Mouse (Mus musculus) forebrain, embryonic 10.5 days (tissue): ENCODE results near the gene Itln1. TPM values are rescaled to one million over a fixed set of nuclear protein-coding genes. Genes with fewer than 3 reads are reported as not detected.
A peak's percentile ranks its signal among the peaks of the same experiment; 100 is the strongest.

ENCODE experiments used
- DNase-seq: peaks from one replicate; pipeline ENCODE4 v3.0.0-alpha.2; 2017; ENCODE audit warnings: low spot score; ENCODE audit errors: extremely low spot score
- H3K27ac ChIP-seq: fragments of 300-500 bp; sonication (generic); 2 replicates; pipeline ENCODE4 v1.5.1; 2016; ENCODE audit warnings: mild to moderate bottlenecking
- H3K27me3 ChIP-seq: fragments of 300-500 bp; sonication (generic); 2 replicates; pipeline ENCODE4 v1.6.1; 2016; ENCODE audit warnings: mild to moderate bottlenecking; ENCODE audit not compliant: poor library complexity, severe bottlenecking
- H3K36me3 ChIP-seq: fragments of 300-500 bp; sonication (generic); replicated peaks from 2 replicates; pipeline ENCODE4 v1.6.1; 2016; ENCODE audit warnings: mild to moderate bottlenecking, moderate library complexity
- H3K4me1 ChIP-seq: fragments of 300-500 bp; sonication (generic); 2 replicates; pipeline ENCODE4 v1.6.1; 2016
- H3K4me3 ChIP-seq: fragments of 300-500 bp; sonication (generic); 2 replicates; pipeline ENCODE4 v1.5.1; 2016; ENCODE audit warnings: mild to moderate bottlenecking, moderate library complexity
- H3K9me3 ChIP-seq: fragments of 300-500 bp; sonication (generic); 2 replicates; pipeline ENCODE4 v1.6.1; 2016; ENCODE audit warnings: mild to moderate bottlenecking, moderate library complexity
- WGBS: fragments of 180-500 bp; shearing (Covaris S2); methylation state at CpG from one replicate; pipeline ENCODE4 v1.1.7; 2016; 5-methylcytosine and 5-hydroxymethylcytosine counted together
- polyA plus RNA-seq: library from polyadenylated mRNA; unstranded; fragments of >200 nt; fragmentation: Nextera tagmentation; extraction: Ambion mirVana; gene quantifications from 2 replicates; pipeline ENCODE4 v1.2.1, GENCODE M21; 2016

Itln1 gene
- polyA plus RNA-seq: not detected in 2 replicates

GRCm38 (mm10) chr1:171535194-171535593, at the start of gene Itln1:
Gene Itln1, minus strand, starts transcription at chr1:171535294.
- Histone ChIP-seq H3K4me3 (no peak within 1 kb of the TSS), H3K27me3 (no peaks in the 10 kb centered on the region), H3K36me3 (no peaks in the 10 kb centered on the region), H3K4me1 (no peaks in the 10 kb centered on the region), H3K9me3 (peaks cover 18% of the 10 kb centered on the region), H3K27ac (no peak within 1 kb of the TSS)
- WGBS: 97% methylated on average over 1 of the region's 1 CpGs
- DNase-seq: no peak

DNA sequence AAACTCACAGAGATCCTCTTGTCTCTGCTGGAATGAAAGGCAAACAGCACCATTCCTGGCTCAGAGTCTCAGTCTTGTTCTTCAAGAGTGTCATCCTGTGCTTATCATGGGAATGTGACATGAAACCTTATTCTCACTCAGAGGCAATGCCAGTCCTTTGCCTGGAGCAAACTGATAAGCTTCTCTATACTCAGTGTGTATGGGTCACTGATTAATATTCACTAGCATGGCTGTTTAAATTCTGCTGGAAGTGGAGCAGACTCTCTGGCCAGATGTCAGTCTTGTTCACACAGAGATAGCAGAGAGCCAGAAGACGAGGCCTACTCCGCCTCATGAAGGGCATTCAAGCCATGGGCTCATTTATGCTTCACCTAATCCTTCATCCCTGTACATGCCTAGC, 49.5 kb upstream of the Itln1 start:
- Histone ChIP-seq H3K4me3 (no peak overlapping the region), H3K9me3 (no peaks in the 10 kb centered on the region), H3K27ac (no peak overlapping the region), H3K27me3 (no peaks in the 10 kb centered on the region), H3K4me1 (no peaks in the 10 kb centered on the region), H3K36me3 (no peaks in the 10 kb centered on the region)
- 82% methylated on average over 2 of the region's 2 CpGs for WGBS
- DNase-seq: no peak

DNA sequence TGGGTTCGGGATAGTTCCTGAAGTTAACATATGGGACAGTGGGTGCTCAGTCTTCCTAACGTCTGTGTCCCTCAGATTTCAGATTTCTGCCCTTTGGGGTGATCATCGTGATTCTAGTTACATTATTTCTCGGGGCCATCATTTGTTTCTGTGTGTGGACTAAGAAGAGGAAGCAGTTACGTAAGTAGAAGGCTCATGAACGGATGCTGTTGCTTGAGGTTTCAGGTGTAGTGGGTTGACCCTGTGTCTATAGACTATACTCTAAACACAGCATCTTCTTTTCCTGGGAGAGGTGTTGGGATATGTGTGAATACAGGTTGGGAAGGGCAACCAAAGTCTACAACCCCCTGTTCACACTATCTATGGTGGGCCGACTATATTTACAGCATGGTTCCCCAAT, 42.1 kb upstream of the Itln1 start:
- no peak for DNase-seq
- Histone ChIP-seq H3K27me3 (no peaks in the 10 kb centered on the region), H3K4me3 (no peak overlapping the region), H3K27ac (no peak overlapping the region), H3K9me3 (no peaks in the 10 kb centered on the region), H3K4me1 (no peaks in the 10 kb centered on the region), H3K36me3 (no peaks in the 10 kb centered on the region)
- WGBS: 85% methylated on average over 7 of the region's 7 CpGs

DNA sequence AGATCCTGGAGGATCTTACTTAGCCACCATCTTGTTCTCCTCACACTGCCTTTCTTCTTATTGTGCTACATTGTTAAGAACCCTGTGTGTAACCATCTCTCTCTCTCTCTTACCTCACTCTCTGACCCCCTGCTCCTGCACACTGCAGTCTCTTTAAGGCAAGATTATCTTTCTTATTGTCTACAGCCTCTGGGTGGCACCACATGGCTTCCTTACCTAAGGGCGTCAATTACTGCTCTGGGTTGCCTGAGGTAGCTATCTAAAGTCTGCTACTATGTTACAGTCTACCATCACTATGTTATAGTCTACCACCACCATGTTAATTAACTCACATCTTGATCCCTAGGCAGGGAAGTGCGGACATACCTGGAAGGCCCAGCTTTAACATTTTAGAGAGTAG, 33.3 kb upstream of the Itln1 start:
- no peak overlapping the region for H3K27ac ChIP-seq
- no peaks in the 10 kb centered on the region for H3K9me3 ChIP-seq
- H3K4me1 ChIP-seq: no peaks in the 10 kb centered on the region
- no peak overlapping the region for H3K4me3 ChIP-seq
- 60% methylated on average over 2 of the region's 2 CpGs for WGBS
- H3K36me3 ChIP-seq: no peaks in the 10 kb centered on the region
- DNase-seq: no peak
- no peaks in the 10 kb centered on the region for H3K27me3 ChIP-seq

DNA sequence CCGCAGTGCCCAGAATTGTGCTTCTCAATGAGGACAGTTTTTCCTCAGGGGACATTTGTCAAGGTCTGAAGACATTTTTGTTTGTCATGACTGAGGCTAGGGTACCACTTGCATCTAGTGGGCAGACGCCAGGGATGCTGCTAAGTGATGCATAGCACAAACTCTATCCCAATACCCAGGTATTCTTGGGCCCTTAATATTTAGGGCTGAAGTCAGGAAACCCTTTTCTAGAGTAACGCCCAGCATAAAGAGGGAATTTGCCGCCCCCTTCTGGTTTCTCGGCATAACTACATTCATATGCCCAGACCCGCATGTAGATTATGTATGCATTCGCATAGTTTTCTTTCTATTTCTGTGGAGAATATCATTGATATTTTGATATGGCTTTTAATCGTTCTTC, 31.7 kb upstream of the Itln1 start:
- Histone ChIP-seq H3K27me3 (no peaks in the 10 kb centered on the region), H3K36me3 (no peaks in the 10 kb centered on the region), H3K4me1 (peaks cover 4% of the 10 kb centered on the region), H3K27ac (no peak overlapping the region), H3K9me3 (no peaks in the 10 kb centered on the region), H3K4me3 (no peak overlapping the region)
- WGBS: 29% methylated on average over 8 of the region's 8 CpGs
- DNase-seq: peak; percentile 46

GRCm38 (mm10) chr1:171565888-171566287, 30.8 kb upstream of the Itln1 start:
- Histone ChIP-seq H3K4me3 (no peak overlapping the region), H3K27me3 (no peaks in the 10 kb centered on the region), H3K36me3 (no peaks in the 10 kb centered on the region), H3K9me3 (no peaks in the 10 kb centered on the region), H3K4me1 (peaks cover 13% of the 10 kb centered on the region), H3K27ac (no peak overlapping the region)
- no peak for DNase-seq
- WGBS: 77% methylated on average over 4 of the region's 4 CpGs

- WGBS: 54% methylated on average over 3 of the region's 3 CpGs
- Histone ChIP-seq H3K4me1 (peaks cover 13% of the 10 kb centered on the region), H3K27me3 (no peaks in the 10 kb centered on the region), H3K27ac (no peak overlapping the region), H3K4me3 (no peak overlapping the region), H3K9me3 (no peaks in the 10 kb centered on the region), H3K36me3 (no peaks in the 10 kb centered on the region)
- peak; percentile 34 for DNase-seq
Observed at GRCm38 (mm10) chr1:171564247-171564646, 29.2 kb upstream of the Itln1 start.

- no peak for DNase-seq
- Histone ChIP-seq H3K36me3 (no peaks in the 10 kb centered on the region), H3K27ac (no peak overlapping the region), H3K4me1 (peaks cover 13% of the 10 kb centered on the region), H3K4me3 (no peak overlapping the region), H3K9me3 (no peaks in the 10 kb centered on the region), H3K27me3 (no peaks in the 10 kb centered on the region)
- 89% methylated on average over 2 of the region's 2 CpGs for WGBS
Observed at GRCm38 (mm10) chr1:171563042-171563441, 27.9 kb upstream of the Itln1 start.

- no peak overlapping the region for H3K27ac ChIP-seq
- H3K4me3 ChIP-seq: no peak overlapping the region
- no peaks in the 10 kb centered on the region for H3K27me3 ChIP-seq
- WGBS: 84% methylated on average over 7 of the region's 11 CpGs
- H3K4me1 ChIP-seq: peaks cover 13% of the 10 kb centered on the region
- no peaks in the 10 kb centered on the region for H3K9me3 ChIP-seq
- no peaks in the 10 kb centered on the region for H3K36me3 ChIP-seq
- no peak for DNase-seq
Observed at GRCm38 (mm10) chr1:171561639-171562225, 26.6 kb upstream of the Itln1 start.

GRCm38 (mm10) chr1:171561200-171561599, 26.1 kb upstream of the Itln1 start:
- WGBS: 73% methylated on average over 1 of the region's 1 CpGs

DNA sequence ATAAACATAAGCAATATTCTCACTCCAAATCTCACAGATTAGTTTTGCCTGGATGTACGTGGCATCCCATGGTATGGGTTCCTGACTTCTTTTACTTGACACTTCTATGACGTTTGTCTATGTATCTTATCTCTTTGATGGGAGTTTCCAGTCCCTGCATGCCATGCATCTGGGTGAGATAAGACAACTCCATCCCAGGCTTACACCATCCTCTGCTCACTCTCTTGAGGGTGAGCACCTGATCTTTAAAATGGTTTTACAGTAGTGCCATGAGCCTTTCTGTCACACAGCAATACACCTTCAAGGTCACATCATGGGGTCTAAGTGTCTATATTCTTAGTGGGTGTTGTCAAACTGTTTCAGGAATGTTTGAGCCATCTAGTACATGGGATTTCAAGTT, 25.2 kb upstream of the Itln1 start:
- Histone ChIP-seq H3K27ac (no peak overlapping the region), H3K36me3 (no peaks in the 10 kb centered on the region), H3K4me1 (peaks cover 13% of the 10 kb centered on the region), H3K9me3 (no peaks in the 10 kb centered on the region), H3K4me3 (no peak overlapping the region), H3K27me3 (no peaks in the 10 kb centered on the region)
- no peak for DNase-seq
- WGBS: 86% methylated on average over 2 of the region's 2 CpGs

More at GRCm38 (mm10) chr1:171561200-171561599, 26.1 kb upstream of the Itln1 start:
- H3K27ac ChIP-seq: no peak overlapping the region
- H3K27me3 ChIP-seq: no peaks in the 10 kb centered on the region
- H3K4me3 ChIP-seq: no peak overlapping the region
- H3K36me3 ChIP-seq: no peaks in the 10 kb centered on the region
- no peak for DNase-seq
- H3K9me3 ChIP-seq: no peaks in the 10 kb centered on the region
- H3K4me1 ChIP-seq: peaks cover 13% of the 10 kb centered on the region

GRCm38 (mm10) chr1:171558898-171559297, 23.8 kb upstream of the Itln1 start, which contains the start of gene Cd244a:
Gene Cd244a, plus strand, starts transcription at chr1:171559193.
- H3K27me3 ChIP-seq: no peaks in the 10 kb centered on the region
- WGBS: 84% methylated on average over 4 of the region's 4 CpGs
- H3K4me1 ChIP-seq: peaks cover 13% of the 10 kb centered on the region
- no peaks in the 10 kb centered on the region for H3K36me3 ChIP-seq
- DNase-seq: no peak
- no peak within 1 kb of the TSS for H3K4me3 ChIP-seq
- H3K9me3 ChIP-seq: no peaks in the 10 kb centered on the region
- H3K27ac ChIP-seq: no peak within 1 kb of the TSS

DNA sequence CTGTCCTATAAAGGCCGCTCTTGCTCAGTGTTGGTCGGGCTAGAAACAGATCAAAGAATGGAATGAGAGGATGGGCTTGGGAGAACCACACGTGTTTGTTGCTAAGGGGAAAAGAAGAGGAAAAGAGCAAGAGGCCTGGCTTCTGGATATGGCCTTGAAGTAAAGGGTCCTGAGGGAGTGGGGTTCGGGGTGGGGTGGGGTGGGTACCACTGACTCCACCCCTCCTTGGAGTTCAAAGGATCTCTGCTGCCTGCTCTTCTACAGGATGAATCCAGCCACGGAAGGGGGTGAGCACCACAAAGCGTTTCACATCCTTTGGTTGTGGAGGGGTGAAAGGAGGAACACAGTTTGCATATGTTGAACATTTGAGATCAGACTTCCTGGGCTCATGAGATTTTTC, 23.3 kb upstream of the Itln1 start:
- no peaks in the 10 kb centered on the region for H3K36me3 ChIP-seq
- no peak for DNase-seq
- no peak overlapping the region for H3K27ac ChIP-seq
- no peak overlapping the region for H3K4me3 ChIP-seq
- WGBS: 82% methylated on average over 6 of the region's 6 CpGs
- peaks cover 13% of the 10 kb centered on the region for H3K4me1 ChIP-seq
- H3K27me3 ChIP-seq: no peaks in the 10 kb centered on the region
- no peaks in the 10 kb centered on the region for H3K9me3 ChIP-seq

DNA sequence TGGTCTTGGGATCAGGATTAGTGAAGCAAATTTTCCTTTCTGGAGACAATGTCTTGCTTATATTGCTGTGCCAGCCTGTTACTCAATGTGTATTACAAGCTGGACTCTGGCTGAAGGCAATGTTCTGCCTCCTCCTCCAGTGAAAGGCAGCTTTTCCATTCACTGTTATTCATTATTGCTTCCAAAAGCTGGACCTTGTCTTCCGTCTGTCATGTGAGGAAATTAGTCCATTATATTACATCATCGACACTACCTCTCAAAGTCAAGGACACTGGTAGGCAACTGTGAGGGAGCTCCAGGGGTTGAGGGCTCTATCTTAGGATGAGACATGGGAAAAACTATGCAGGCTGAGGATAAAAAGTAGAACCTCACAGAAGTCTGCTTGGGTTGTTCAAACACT, 21.3 kb upstream of the Itln1 start:
- H3K27me3 ChIP-seq: no peaks in the 10 kb centered on the region
- DNase-seq: no peak
- H3K4me1 ChIP-seq: peaks cover 5% of the 10 kb centered on the region
- WGBS: 90% methylated on average over 2 of the region's 2 CpGs
- no peaks in the 10 kb centered on the region for H3K9me3 ChIP-seq
- no peaks in the 10 kb centered on the region for H3K36me3 ChIP-seq
- no peak overlapping the region for H3K27ac ChIP-seq
- H3K4me3 ChIP-seq: no peak overlapping the region
